Mouse (Mus musculus) CH12.LX (cell line): ENCODE data around the gene Olfr150. TPM values are rescaled to one million over a fixed set of nuclear protein-coding genes. Genes with fewer than 3 reads are reported as not detected.
"Not testable (repeated sequence)": the region's sequence is repeated elsewhere in the genome, so short reads cannot be mapped to it uniquely, and the experiment has no call there.

Source experiments
- DNase-seq: peaks from one replicate; pipeline ENCODE4 v3.0.0-alpha.2; 2013; ENCODE audit errors: extremely low read depth
- H3K27ac ChIP-seq: 2 replicates; pipeline ENCODE4 v1.5.1; 2012; ENCODE audit warnings: low read depth, mild to moderate bottlenecking, control low read depth, moderate library complexity; ENCODE audit not compliant: insufficient read depth
- H3K27me3 ChIP-seq: replicated peaks from 2 replicates; pipeline ENCODE3; 2012; ENCODE audit warnings: inconsistent platforms
- H3K36me3 ChIP-seq, 2 experiments: replicated peaks in 1 of 2; 2 replicates each; pipeline versions ENCODE3 to v1.6.1; 2012; ENCODE audit warnings: inconsistent platforms in 1 of 2, low read length in 1 of 2, mild to moderate bottlenecking in 1 of 2, mixed read lengths in 1 of 2, moderate library complexity in 1 of 2; ENCODE audit not compliant: control insufficient read depth in 1 of 2, insufficient read depth in 1 of 2
- H3K4me1 ChIP-seq, 2 experiments: 2 replicates each; pipeline ENCODE4 v1.6.1; 2012; ENCODE audit warnings: inconsistent platforms in 1 of 2, moderate library complexity in 1 of 2; ENCODE audit not compliant: insufficient read depth in 2 of 2, control insufficient read depth in 1 of 2
- H3K4me2 ChIP-seq: 2 replicates; pipeline ENCODE4 v1.6.1; 2012; ENCODE audit warnings: low read depth, mild to moderate bottlenecking, control low read depth; ENCODE audit not compliant: poor library complexity, insufficient read depth, severe bottlenecking
- H3K4me3 ChIP-seq, 3 experiments: fragments of 150-350 bp in 1 of 3; sonication (generic) in 1 of 3; replicated peaks in 1 of 3; 2 replicates each; pipeline versions ENCODE3 to v1.5.1; 2011 to 2012; ENCODE audit warnings: low read depth in 2 of 3, low read length in 2 of 3, mild to moderate bottlenecking in 2 of 3, moderate library complexity in 2 of 3, control low read depth in 1 of 3, improper control_type of control experiment in 1 of 3, inconsistent platforms in 1 of 3, mixed read lengths in 1 of 3; ENCODE audit not compliant: poor library complexity in 1 of 3
- H3K79me2 ChIP-seq: replicated peaks from 2 replicates; pipeline ENCODE4 v1.6.1; 2012; ENCODE audit warnings: mild to moderate bottlenecking, moderate library complexity; ENCODE audit not compliant: control insufficient read depth, poor library complexity, insufficient read depth, severe bottlenecking; ENCODE audit errors: extremely low read depth
- H3K9ac ChIP-seq: 2 replicates; pipeline ENCODE4 v1.6.1; 2012; ENCODE audit warnings: low read depth, mild to moderate bottlenecking, control low read depth, moderate library complexity; ENCODE audit not compliant: insufficient read depth
- H3K9me3 ChIP-seq: replicated peaks from 2 replicates; pipeline ENCODE3; 2012; ENCODE audit warnings: low read length, inconsistent platforms, mixed read lengths
- BHLHE40 ChIP-seq: IDR thresholded peaks from 2 replicates; pipeline ENCODE4 v1.6.1; 2011; ENCODE audit warnings: mild to moderate bottlenecking, low read depth, low read length, improper control_type of control experiment
- CTCF ChIP-seq, 2 experiments: IDR thresholded peaks in 1 of 2; conservative IDR thresholded peaks in 1 of 2; 2 replicates each; pipeline ENCODE4 v1.5.1; 2011 to 2012; ENCODE audit warnings: low read depth in 2 of 2, low read length in 2 of 2, improper control_type of control experiment in 1 of 2, inconsistent platforms in 1 of 2, mild to moderate bottlenecking in 1 of 2, moderate library complexity in 1 of 2
- EP300 ChIP-seq: IDR thresholded peaks from 2 replicates; pipeline ENCODE4 v1.6.1; 2011; ENCODE audit warnings: low read length, improper control_type of control experiment
- ETS1 ChIP-seq: conservative IDR thresholded peaks from 2 replicates; pipeline ENCODE4 v1.6.1; 2012; ENCODE audit warnings: low read depth, mild to moderate bottlenecking, inconsistent platforms, low read length, improper control_type of control experiment, moderate library complexity
- GABPA ChIP-seq: IDR thresholded peaks from 2 replicates; pipeline ENCODE4 v1.6.1; 2012; ENCODE audit warnings: low read depth, low read length, improper control_type of control experiment, inconsistent platforms; ENCODE audit not compliant: insufficient replicate concordance
- HCFC1 ChIP-seq: IDR thresholded peaks from 2 replicates; pipeline ENCODE4 v1.6.1; 2012; ENCODE audit warnings: low read depth, mild to moderate bottlenecking, inconsistent platforms, low read length, improper control_type of control experiment
- MAZ ChIP-seq: IDR thresholded peaks from 2 replicates; pipeline ENCODE4 v1.6.1; 2012; ENCODE audit warnings: low read depth, mild to moderate bottlenecking, inconsistent platforms, low read length, improper control_type of control experiment, moderate library complexity
- NRF1 ChIP-seq: IDR thresholded peaks from 2 replicates; pipeline ENCODE4 v1.6.1; 2014; ENCODE audit warnings: low read depth, mild to moderate bottlenecking, inconsistent platforms, low read length, improper control_type of control experiment, moderate library complexity
- PAX5 ChIP-seq: IDR thresholded peaks from 2 replicates; pipeline ENCODE4 v1.6.1; 2012; ENCODE audit warnings: low read length, inconsistent platforms, mixed read lengths
- POLR2A ChIP-seq: IDR thresholded peaks from 2 replicates; pipeline ENCODE4 v1.6.1; 2011; ENCODE audit warnings: low read depth, mild to moderate bottlenecking, improper control_type of control experiment, low read length
- POLR2AphosphoS2 ChIP-seq: IDR thresholded peaks from 2 replicates; pipeline ENCODE4 v1.6.1; 2011; ENCODE audit warnings: low read depth, low read length, improper control_type of control experiment
- SIN3A ChIP-seq: IDR thresholded peaks from 2 replicates; pipeline ENCODE4 v1.6.1; 2012; ENCODE audit warnings: low read length, improper control_type of control experiment, inconsistent platforms
- SMC3 ChIP-seq: IDR thresholded peaks from 2 replicates; pipeline ENCODE4 v1.6.1; 2011; ENCODE audit warnings: low read depth, low read length, improper control_type of control experiment
- UBTF ChIP-seq: IDR thresholded peaks from 2 replicates; pipeline ENCODE4 v1.6.1; 2012; ENCODE audit warnings: low read depth, mild to moderate bottlenecking, inconsistent platforms, low read length, improper control_type of control experiment, moderate library complexity
- USF2 ChIP-seq: conservative IDR thresholded peaks from 2 replicates; pipeline ENCODE4 v1.6.1; 2011; ENCODE audit warnings: low read depth, low read length, improper control_type of control experiment
- ZC3H11A ChIP-seq: IDR thresholded peaks from 2 replicates; pipeline ENCODE4 v1.6.1; 2012; ENCODE audit warnings: low read depth, mild to moderate bottlenecking, inconsistent platforms, low read length, improper control_type of control experiment
- ZKSCAN1 ChIP-seq: IDR thresholded peaks from 2 replicates; pipeline ENCODE4 v1.6.1; 2012; ENCODE audit warnings: low read depth, inconsistent platforms, low read length, improper control_type of control experiment, borderline replicate concordance
- ZNF384 ChIP-seq: IDR thresholded peaks from 2 replicates; pipeline ENCODE4 v1.6.1; 2012; ENCODE audit warnings: low read depth, low read length, improper control_type of control experiment, inconsistent platforms
- dilution Hi-C: fragments of 300-500 bp; cut with MboI; formaldehyde crosslinking; loops from 2 replicates; pipeline ENCODE4 v1.14.3; 2020; ENCODE audit warnings: low sequenced_read_pairs; ENCODE audit not compliant: extremely low pct_unique_long_range_greater_than_20kb, extremely low pct_ligation_motif_present
- in situ Hi-C: fragments of 300-500 bp; cut with MboI; formaldehyde crosslinking; loops from 3 replicates; pipeline ENCODE4 v1.14.3; 2019; ENCODE audit warnings: low sequenced_read_pairs, low pct_ligation_motif_present, low pct_unique_long_range_greater_than_20kb, mixed read lengths
- polyA plus RNA-seq: library from polyadenylated mRNA; unstranded; fragments of >175 nt; gene quantifications from 2 replicates; pipeline ENCODE4 v1.2.1, GENCODE M21; 2012; ENCODE audit warnings: low read depth; ENCODE audit not compliant: insufficient read length
- total RNA-seq, 2 experiments: library from RNA; depleted of rRNA; stranded (reverse); fragments of 300-350 nt in 1 of 2; fragments of >200 nt in 1 of 2; gene quantifications; 2 replicates each; pipeline ENCODE4 v1.2.3; 2012 to 2014

The Olfr150 gene
- total RNA-seq (2012; rRNA removed) (not detected in 2 replicates), total RNA-seq (2014; rRNA removed) (not detected in 2 replicates), polyA plus RNA-seq (not detected in 2 replicates)

DNA sequence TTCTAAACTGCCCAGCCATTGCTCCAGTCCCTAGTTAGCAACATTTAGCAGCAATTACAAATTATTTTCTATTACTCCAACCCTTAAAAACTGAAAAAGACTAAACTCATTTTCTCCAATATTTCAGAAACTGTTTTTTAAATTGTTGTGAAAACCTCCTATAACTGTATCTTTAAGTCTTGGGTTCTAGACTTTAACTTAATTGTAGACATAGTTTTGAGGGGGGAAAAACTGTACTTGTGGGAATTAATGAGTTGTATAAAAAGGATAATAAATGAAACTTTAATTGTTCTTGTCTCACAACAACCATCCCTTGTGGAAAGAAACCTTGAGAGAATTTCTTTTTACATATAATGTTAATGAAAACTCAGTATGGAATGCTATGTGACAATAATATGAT is at the start of gene Olfr150:
Olfr150 (plus strand) TSS at position 301 of the 400 bp plus-strand sequence.
- H3K4me1 ChIP-seq, result no peaks in the 10 kb centered on the region
- no peaks in the 10 kb centered on the region for H3K36me3 ChIP-seq
- H3K4me3 ChIP-seq, result no peak within 1 kb of the TSS
- no peak within 1 kb of the TSS for H3K9ac ChIP-seq
- H3K4me2 ChIP-seq, result no peak within 1 kb of the TSS
- no peak within 1 kb of the TSS for H3K27ac ChIP-seq
- TF ChIP-seq EP300 (no peak), ZC3H11A (no peak), HCFC1 (no peak), CTCF (conservative IDR thresholded peaks at IDR 0.05 in 1 of 2, IDR thresholded peaks at IDR 0.05 in 1 of 2; ENCODE audit: low read depth in 2 of 2, low read length in 2 of 2) (no peak), SIN3A (no peak), UBTF (no peak), ETS1 (no peak), MAZ (no peak)
- TF ChIP-seq, all 38 proteins: peak for 0
- dilution Hi-C loops, result no loop called here
- in situ Hi-C loops, result no loop called here
- H3K9me3 ChIP-seq, result no peaks in the 10 kb centered on the region
- DNase-seq, result no peak
- no peaks in the 10 kb centered on the region for H3K79me2 ChIP-seq
- H3K27me3 ChIP-seq, result no peaks in the 10 kb centered on the region

DNA sequence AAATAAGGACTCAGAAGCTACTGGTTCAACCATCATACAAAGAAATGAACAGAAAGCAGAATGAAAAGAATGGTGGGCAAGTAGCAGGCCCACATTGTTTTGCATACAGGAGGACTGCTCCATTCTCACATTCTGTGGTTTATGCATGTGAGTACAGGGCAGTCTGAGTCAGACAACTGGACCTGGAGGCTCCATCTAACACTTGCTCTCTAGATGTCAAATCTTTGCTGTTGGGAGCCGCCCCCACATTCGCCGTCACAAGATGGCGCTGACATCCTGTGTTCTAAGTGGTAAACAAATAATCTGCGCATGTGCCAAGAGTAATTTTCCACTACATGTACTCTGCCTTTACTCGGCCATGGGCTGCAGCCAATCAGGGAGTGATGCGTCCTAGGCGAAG is 29.7 kb upstream of the Olfr150 start:
- H3K4me1 ChIP-seq, H3K36me3 ChIP-seq, in situ Hi-C loops, H3K27ac ChIP-seq, H3K4me3 ChIP-seq, H3K79me2 ChIP-seq, dilution Hi-C loops, H3K9me3 ChIP-seq, H3K9ac ChIP-seq, H3K27me3 ChIP-seq, H3K4me2 ChIP-seq: not testable (repeated sequence)
- DNase-seq, result peak; percentile 61
- TF ChIP-seq CTCF (conservative IDR thresholded peaks at IDR 0.05 in 1 of 2, IDR thresholded peaks at IDR 0.05 in 1 of 2; ENCODE audit: low read depth in 2 of 2, low read length in 2 of 2), result peak in 1 of 2 experiments; percentile 14; a peak in 1 of 4 replicates
- TF ChIP-seq NRF1, result peak; percentile 61; the same call in 1 of the 2 replicates
- TF ChIP-seq BHLHE40, result 0 out of 2 replicates have a peak, but pooled peaks have one; percentile 16

DNA sequence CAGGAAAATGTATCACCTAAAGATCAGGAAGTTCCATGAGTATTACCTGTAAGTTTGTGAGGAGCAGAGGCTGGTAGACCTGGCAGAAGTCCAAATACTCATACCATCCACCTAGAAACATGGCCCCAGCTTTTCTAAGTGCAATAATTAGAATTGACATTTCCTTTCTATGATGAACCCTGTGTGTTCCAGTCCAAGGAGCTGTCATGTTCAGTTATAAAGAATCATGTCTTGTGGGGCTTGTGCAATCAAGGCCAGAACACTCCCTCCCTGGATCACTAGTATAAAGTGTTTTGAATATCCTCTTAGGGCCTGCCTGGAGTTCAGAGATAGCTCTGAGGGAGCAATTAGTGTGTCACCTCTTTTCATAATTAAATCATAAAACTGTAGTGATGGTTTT is 23.8 kb upstream of the Olfr150 start, which contains the start of gene Olfr149:
Olfr149 (minus strand) TSS at position 101 of the 400 bp plus-strand sequence.
- Histone ChIP-seq H3K4me1 (peaks cover 0 to 7% of the 10 kb centered on the region in 2 experiments; a peak in 2 of 4 replicates), H3K27ac (no peak within 1 kb of the TSS), H3K4me3 (no peak within 1 kb of the TSS), H3K4me2 (no peak within 1 kb of the TSS), H3K9me3 (no peaks in the 10 kb centered on the region), H3K79me2 (no peaks in the 10 kb centered on the region), H3K27me3 (no peaks in the 10 kb centered on the region), H3K9ac (no peak within 1 kb of the TSS), H3K36me3 (no peaks in the 10 kb centered on the region)
- dilution Hi-C loops (no loop called here), in situ Hi-C loops (no loop called here)
- TF ChIP-seq SMC3 (no peak), POLR2AphosphoS2 (no peak), GABPA (no peak), NRF1 (no peak), HCFC1 (no peak), ETS1 (no peak), PAX5 (no peak), ZNF384 (no peak), EP300 (no peak), ZKSCAN1 (no peak), POLR2A (no peak), BHLHE40 (no peak), UBTF (no peak), USF2 (no peak)
- no peak for DNase-seq
